Mouse (Mus musculus): ENCODE results near the gene Taf5l. TPM values are rescaled to one million over a fixed set of nuclear protein-coding genes. Genes with fewer than 3 reads are reported as not detected.
A peak's percentile ranks its signal among the peaks of the same experiment; 100 is the strongest.

Taf5l gene
- 40.6 and 41.0 TPM in 2 replicates for polyA plus RNA-seq (2015; fragmentation: Nextera tagmentation; extraction: Ambion mirVana)

GRCm38 (mm10) chr8:124021237-124022227, at the start of gene Taf5l, which contains the start of gene Urb2:
Gene Taf5l, minus strand, starts transcription at chr8:124021397.
Gene Urb2, plus strand, starts transcription at chr8:124021508.
- H3K4me1 ChIP-seq, result peaks cover 16% of the 10 kb centered on the region
- peak; percentile 90 for ATAC-seq (ENCODE audit: insufficient read depth, low FRiP score, low read depth)
- 1% methylated on average over 60 of the region's 74 CpGs for WGBS
- peak within 1 kb of the TSS; percentile 73 for H3K9ac ChIP-seq
- peak within 1 kb of the TSS; percentile 90 for H3K4me3 ChIP-seq (replicated peaks)
- H3K4me2 ChIP-seq, result peak within 1 kb of the TSS; percentile 75
- H3K27me3 ChIP-seq (replicated peaks), result no peaks in the 10 kb centered on the region
- H3K27ac ChIP-seq, result peak within 1 kb of the TSS; percentile 91
- H3K36me3 ChIP-seq, result 0 out of 2 replicates have a peak, but pooled peaks cover 13% of the 10 kb centered on the region
- no peaks in the 10 kb centered on the region for H3K9me3 ChIP-seq

GRCm38 (mm10) chr8:124070363-124071324, 49.4 kb upstream of the Taf5l start:
- no peaks in the 10 kb centered on the region for H3K4me1 ChIP-seq
- H3K4me2 ChIP-seq, result no peak overlapping the region
- no peaks in the 10 kb centered on the region for H3K36me3 ChIP-seq
- ATAC-seq (ENCODE audit: insufficient read depth, low FRiP score, low read depth), result no peak
- H3K4me3 ChIP-seq (replicated peaks), result no peak overlapping the region
- no peak overlapping the region for H3K27ac ChIP-seq
- no peaks in the 10 kb centered on the region for H3K9me3 ChIP-seq
- H3K27me3 ChIP-seq (replicated peaks), result no peaks in the 10 kb centered on the region
- 57% methylated on average over 18 of the region's 18 CpGs for WGBS
- H3K9ac ChIP-seq, result no peak overlapping the region

- no peaks in the 10 kb centered on the region for H3K27me3 ChIP-seq (replicated peaks)
These were observed 46.0 kb upstream of the Taf5l start for GRCm38 (mm10) chr8:124067059-124067750.

GRCm38 (mm10) chr8:124066325-124067058, 45.3 kb upstream of the Taf5l start:
- Histone ChIP-seq H3K27ac (no peak overlapping the region), H3K4me1 (no peaks in the 10 kb centered on the region), H3K4me3 (replicated peaks) (no peak overlapping the region), H3K4me2 (no peak overlapping the region), H3K9me3 (no peaks in the 10 kb centered on the region), H3K27me3 (replicated peaks) (no peaks in the 10 kb centered on the region), H3K9ac (no peak overlapping the region), H3K36me3 (no peaks in the 10 kb centered on the region)
- 52% methylated on average over 4 of the region's 4 CpGs for WGBS
- 0 out of 2 replicates have a peak, but pooled peaks have one; percentile 31 for ATAC-seq (ENCODE audit: insufficient read depth, low FRiP score, low read depth)

More at GRCm38 (mm10) chr8:124067059-124067750, 46.0 kb upstream of the Taf5l start:
- H3K36me3 ChIP-seq, result no peaks in the 10 kb centered on the region
- no peak overlapping the region for H3K4me2 ChIP-seq
- H3K27ac ChIP-seq, result no peak overlapping the region
- no peak overlapping the region for H3K4me3 ChIP-seq (replicated peaks)
- ATAC-seq (ENCODE audit: insufficient read depth, low FRiP score, low read depth), result no peak
- 67% methylated on average over 4 of the region's 4 CpGs for WGBS
- no peaks in the 10 kb centered on the region for H3K4me1 ChIP-seq
- H3K9me3 ChIP-seq, result no peaks in the 10 kb centered on the region
- H3K9ac ChIP-seq, result no peak overlapping the region

- no peaks in the 10 kb centered on the region for H3K27me3 ChIP-seq (replicated peaks)
- H3K4me3 ChIP-seq (replicated peaks), result no peak overlapping the region
- H3K4me1 ChIP-seq, result no peaks in the 10 kb centered on the region
- no peaks in the 10 kb centered on the region for H3K36me3 ChIP-seq
- no peaks in the 10 kb centered on the region for H3K9me3 ChIP-seq
- H3K9ac ChIP-seq, result no peak overlapping the region
- no peak overlapping the region for H3K27ac ChIP-seq
- ATAC-seq (ENCODE audit: insufficient read depth, low FRiP score, low read depth), result no peak
- H3K4me2 ChIP-seq, result no peak overlapping the region
- WGBS, result 72% methylated on average over 11 of the region's 11 CpGs
These were observed 35.8 kb upstream of the Taf5l start for GRCm38 (mm10) chr8:124056832-124057655.

GRCm38 (mm10) chr8:124052568-124052967, 31.4 kb upstream of the Taf5l start:
- H3K9me3 ChIP-seq, result no peaks in the 10 kb centered on the region
- H3K4me1 ChIP-seq, result no peaks in the 10 kb centered on the region
- H3K4me2 ChIP-seq, result no peak overlapping the region
- no peak overlapping the region for H3K27ac ChIP-seq
- ATAC-seq (ENCODE audit: insufficient read depth, low FRiP score, low read depth), result no peak; the same call in 1 of the 2 replicates
- H3K36me3 ChIP-seq, result no peaks in the 10 kb centered on the region
- WGBS, result 45% methylated on average over 4 of the region's 4 CpGs
- H3K9ac ChIP-seq, result no peak overlapping the region
- H3K4me3 ChIP-seq (replicated peaks), result no peak overlapping the region
- H3K27me3 ChIP-seq (replicated peaks), result no peaks in the 10 kb centered on the region

GRCm38 (mm10) chr8:124052110-124052509, 30.9 kb upstream of the Taf5l start:
- no peaks in the 10 kb centered on the region for H3K9me3 ChIP-seq
- H3K4me3 ChIP-seq (replicated peaks), result no peak overlapping the region
- H3K9ac ChIP-seq, result no peak overlapping the region
- no peak overlapping the region for H3K4me2 ChIP-seq
- no peak for ATAC-seq (ENCODE audit: insufficient read depth, low FRiP score, low read depth)
- WGBS, result 26% methylated on average over 3 of the region's 3 CpGs
- no peaks in the 10 kb centered on the region for H3K4me1 ChIP-seq
- no peak overlapping the region for H3K27ac ChIP-seq
- H3K27me3 ChIP-seq (replicated peaks), result no peaks in the 10 kb centered on the region
- H3K36me3 ChIP-seq, result no peaks in the 10 kb centered on the region

GRCm38 (mm10) chr8:124045856-124046255, 24.7 kb upstream of the Taf5l start:
- H3K4me2 ChIP-seq, result no peak overlapping the region
- ATAC-seq (ENCODE audit: insufficient read depth, low FRiP score, low read depth), result no peak
- no peaks in the 10 kb centered on the region for H3K9me3 ChIP-seq
- 77% methylated on average over 8 of the region's 8 CpGs for WGBS
- H3K9ac ChIP-seq, result no peak overlapping the region
- H3K4me1 ChIP-seq, result no peaks in the 10 kb centered on the region
- no peak overlapping the region for H3K27ac ChIP-seq
- peaks cover 11% of the 10 kb centered on the region; the same call in 1 of the 2 replicates for H3K36me3 ChIP-seq
- no peak overlapping the region for H3K4me3 ChIP-seq (replicated peaks)
- no peaks in the 10 kb centered on the region for H3K27me3 ChIP-seq (replicated peaks)

GRCm38 (mm10) chr8:124044931-124045330, 23.7 kb upstream of the Taf5l start:
- WGBS, result 91% methylated on average over 12 of the region's 12 CpGs
- H3K4me1 ChIP-seq, result no peaks in the 10 kb centered on the region

GRCm38 (mm10) chr8:124044421-124044820, 23.2 kb upstream of the Taf5l start:
- Histone ChIP-seq H3K36me3 (peaks cover 16% of the 10 kb centered on the region; the same call in 1 of the 2 replicates), H3K27ac (no peak overlapping the region), H3K4me3 (replicated peaks) (no peak overlapping the region), H3K4me1 (no peaks in the 10 kb centered on the region), H3K9ac (no peak overlapping the region), H3K27me3 (replicated peaks) (no peaks in the 10 kb centered on the region), H3K9me3 (no peaks in the 10 kb centered on the region), H3K4me2 (no peak overlapping the region)
- WGBS, result 91% methylated on average over 5 of the region's 5 CpGs
- ATAC-seq (ENCODE audit: insufficient read depth, low FRiP score, low read depth), result no peak

More at GRCm38 (mm10) chr8:124044931-124045330, 23.7 kb upstream of the Taf5l start:
- no peaks in the 10 kb centered on the region for H3K27me3 ChIP-seq (replicated peaks)
- peaks cover 13% of the 10 kb centered on the region; the same call in 1 of the 2 replicates for H3K36me3 ChIP-seq
- no peak for ATAC-seq (ENCODE audit: insufficient read depth, low FRiP score, low read depth)
- H3K4me2 ChIP-seq, result no peak overlapping the region
- H3K4me3 ChIP-seq (replicated peaks), result no peak overlapping the region
- no peak overlapping the region for H3K27ac ChIP-seq
- no peak overlapping the region for H3K9ac ChIP-seq
- H3K9me3 ChIP-seq, result no peaks in the 10 kb centered on the region

Data from stomach, embryonic 15.5 days (tissue).